Mouse (Mus musculus): ENCODE data around the gene Agap1.

DNA sequence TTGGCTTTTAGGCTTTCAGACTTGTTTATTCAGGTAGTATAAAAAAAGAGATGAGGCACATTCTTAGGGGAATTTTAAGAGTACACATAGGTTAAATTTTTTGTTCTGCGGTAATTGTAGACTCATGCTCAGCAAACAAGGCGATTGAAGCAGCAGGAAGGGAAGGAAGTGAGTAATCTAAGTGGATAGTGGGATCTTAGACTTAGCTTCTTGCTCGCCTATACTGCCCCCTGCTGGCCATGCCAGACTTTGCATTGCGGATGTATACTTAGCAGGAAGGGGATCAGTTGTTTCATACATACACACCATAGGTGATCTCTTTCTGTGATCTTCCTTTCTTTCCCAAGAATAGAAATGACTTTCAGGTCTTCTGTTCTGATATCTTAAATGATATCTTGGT, 69.8 kb downstream of the Agap1 start:
- TF ChIP-seq POLR2AphosphoS2 (IDR thresholded peaks at IDR 0.05; ENCODE audit: low read length), result no peak
- no peak for TF ChIP-seq ZMIZ1 (IDR thresholded peaks at IDR 0.05; ENCODE audit: low read depth, low read length)
- peak; percentile 36 to 54 (median 40) for TF ChIP-seq CTCF (IDR thresholded peaks at IDR 0.05 in 2 of 3, conservative IDR thresholded peaks at IDR 0.05 in 1 of 3; ENCODE audit: control insufficient read depth in 1 of 3, insufficient read depth in 1 of 3, low read depth in 2 of 3, low read length in 3 of 3, poor library complexity in 1 of 3, severe bottlenecking in 1 of 3)
- TF ChIP-seq RAD21 (IDR thresholded peaks at IDR 0.05; ENCODE audit: low read depth, low read length), result peak; percentile 23
- no peak for TF ChIP-seq HCFC1 (IDR thresholded peaks at IDR 0.05; ENCODE audit: low read depth, low read length)
- no peak for TF ChIP-seq POLR2A (IDR thresholded peaks at IDR 0.05; ENCODE audit: control insufficient read depth in 1 of 2, insufficient read depth in 1 of 2, low read depth in 1 of 2, low read length in 2 of 2, poor library complexity in 1 of 2)
- TF ChIP-seq ZKSCAN1 (IDR thresholded peaks at IDR 0.05; ENCODE audit: low read depth, low read length), result no peak
- no peak for TF ChIP-seq UBTF (IDR thresholded peaks at IDR 0.05; ENCODE audit: borderline replicate concordance, insufficient read depth, low read depth, low read length)

Measured in MEL (cell line).